Mouse (Mus musculus): Measurements from ENCODE around the gene 1700069L16Rik.

The 1700069L16Rik gene

GRCm38 (mm10) chr5:113690069-113690548, 34.5 kb downstream of the 1700069L16Rik start:
- DNase-seq (ENCODE audit: low read depth, low spot score), result no peak

GRCm38 (mm10) chr5:113687514-113687913, 37.1 kb downstream of the 1700069L16Rik start:
- no peak for DNase-seq (ENCODE audit: low read depth, low spot score)

GRCm38 (mm10) chr5:113685471-113685870, 39.1 kb downstream of the 1700069L16Rik start:
- DNase-seq (ENCODE audit: low read depth, low spot score), result no peak

- no peak for DNase-seq (ENCODE audit: low read depth, low spot score)
Measured at GRCm38 (mm10) chr5:113683246-113683645, 41.3 kb downstream of the 1700069L16Rik start.

- DNase-seq (ENCODE audit: low read depth, low spot score), result no peak
Measured at GRCm38 (mm10) chr5:113682472-113682871, 42.1 kb downstream of the 1700069L16Rik start.

- no peak for DNase-seq (ENCODE audit: low read depth, low spot score)
Measured at GRCm38 (mm10) chr5:113681219-113681618, 43.4 kb downstream of the 1700069L16Rik start.

- no peak for DNase-seq (ENCODE audit: low read depth, low spot score)
Measured at GRCm38 (mm10) chr5:113679509-113679908, 45.1 kb downstream of the 1700069L16Rik start.

- no peak for DNase-seq (ENCODE audit: low read depth, low spot score)
Measured at GRCm38 (mm10) chr5:113678743-113679452, 45.7 kb downstream of the 1700069L16Rik start.

- DNase-seq (ENCODE audit: low read depth, low spot score), result no peak
Measured at GRCm38 (mm10) chr5:113677541-113677940, 47.0 kb downstream of the 1700069L16Rik start.

- no peak for DNase-seq (ENCODE audit: low read depth, low spot score)
Measured at GRCm38 (mm10) chr5:113674851-113675250, 49.7 kb downstream of the 1700069L16Rik start.

GRCm38 (mm10) chr5:113672456-113672855, 52.1 kb downstream of the 1700069L16Rik start:
- DNase-seq (ENCODE audit: low read depth, low spot score), result no peak

- DNase-seq (ENCODE audit: low read depth, low spot score), result no peak
Measured at GRCm38 (mm10) chr5:113670597-113670996, 54.0 kb downstream of the 1700069L16Rik start.

GRCm38 (mm10) chr5:113670110-113670509, 54.5 kb downstream of the 1700069L16Rik start:
- DNase-seq (ENCODE audit: low read depth, low spot score), result no peak

GRCm38 (mm10) chr5:113664629-113665195, 59.9 kb downstream of the 1700069L16Rik start:
- DNase-seq (ENCODE audit: low read depth, low spot score), result peak; percentile 59

GRCm38 (mm10) chr5:113664127-113664526, 60.4 kb downstream of the 1700069L16Rik start:
- no peak for DNase-seq (ENCODE audit: low read depth, low spot score)

GRCm38 (mm10) chr5:113660872-113661271, 63.7 kb downstream of the 1700069L16Rik start:
- DNase-seq (ENCODE audit: low read depth, low spot score), result no peak

- no peak for DNase-seq (ENCODE audit: low read depth, low spot score)
Measured at GRCm38 (mm10) chr5:113654821-113655220, 69.8 kb downstream of the 1700069L16Rik start.

GRCm38 (mm10) chr5:113654206-113654605, 70.4 kb downstream of the 1700069L16Rik start:
- DNase-seq (ENCODE audit: low read depth, low spot score), result no peak

- no peak for DNase-seq (ENCODE audit: low read depth, low spot score)
Measured at GRCm38 (mm10) chr5:113652215-113652614, 72.4 kb downstream of the 1700069L16Rik start.

- no peak for DNase-seq (ENCODE audit: low read depth, low spot score)
Measured at GRCm38 (mm10) chr5:113650035-113650865, 74.3 kb downstream of the 1700069L16Rik start, which contains the start of gene Cmklr1. Gene Cmklr1 (minus strand): TSS chr5:113650426.

- no peak for DNase-seq (ENCODE audit: low read depth, low spot score)
Measured at GRCm38 (mm10) chr5:113648647-113649211, 75.8 kb downstream of the 1700069L16Rik start.

GRCm38 (mm10) chr5:113647141-113647540, 77.4 kb downstream of the 1700069L16Rik start:
- no peak for DNase-seq (ENCODE audit: low read depth, low spot score)
